Mouse (Mus musculus): ENCODE results near the gene Igf2bp1.

DNA sequence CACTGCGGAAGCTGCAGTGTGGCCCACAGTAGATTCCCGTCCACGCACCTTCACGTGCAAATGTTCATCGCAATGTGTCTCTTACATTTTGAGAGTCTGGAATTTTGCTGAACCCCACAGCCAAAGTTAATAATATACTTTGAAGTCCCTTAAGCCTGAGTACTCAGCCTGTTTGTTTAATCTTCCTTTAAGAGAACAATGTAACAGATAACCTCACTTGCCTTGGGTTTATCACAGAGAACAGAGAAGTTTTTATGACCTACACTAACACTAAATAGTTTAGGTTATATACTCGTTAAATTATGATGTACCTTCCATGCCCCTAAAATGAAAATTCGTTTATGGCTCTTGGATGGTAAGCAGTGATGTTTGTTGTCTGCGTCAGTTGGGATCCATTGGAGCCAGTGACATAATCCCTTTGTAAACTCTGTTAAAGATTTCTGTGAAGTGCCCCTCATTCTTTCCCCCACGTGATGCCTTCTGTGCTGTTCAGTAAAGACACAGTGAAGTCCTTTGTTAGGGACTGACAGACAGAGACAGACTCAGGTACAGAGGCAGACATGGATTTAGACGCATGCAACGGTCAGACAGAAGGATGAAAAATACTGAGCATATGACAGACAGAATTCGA is 83.6 kb downstream of the Igf2bp1 start:
- TF ChIP-seq CTCF (conservative IDR thresholded peaks at IDR 0.05; ENCODE audit: low read length) (no peak), NANOG (IDR thresholded peaks at IDR 0.05; ENCODE audit: borderline replicate concordance, low read length) (no peak), POU5F1 (IDR thresholded peaks at IDR 0.05; ENCODE audit: borderline replicate concordance, low read length) (no peak)

Data from E14TG2a.4 (cell line).